Mouse (Mus musculus) heart, embryonic 11.5 days (tissue): ENCODE data around the gene Tmem258. TPM values are rescaled to one million over a fixed set of nuclear protein-coding genes. Genes with fewer than 3 reads are reported as not detected.
A peak's percentile ranks its signal among the peaks of the same experiment; 100 is the strongest.

Source experiments
- ATAC-seq: fragments of 200-750 bp; cut with Nextera tagmentation; replicated peaks from 2 replicates; pipeline ENCODE4 v1.8.0; 2017; ENCODE audit warnings: moderate library complexity; ENCODE audit not compliant: insufficient number of reproducible peaks, low FRiP score, low TSS enrichment
- H3K27ac ChIP-seq: fragments of 300-500 bp; sonication (generic); 2 replicates; pipeline ENCODE4 v1.5.1; 2014; ENCODE audit warnings: mild to moderate bottlenecking, low read depth, low read length
- H3K27me3 ChIP-seq: fragments of 300-500 bp; sonication (generic); 2 replicates; pipeline ENCODE4 v1.6.1; 2014; ENCODE audit warnings: mild to moderate bottlenecking, low read length, mixed read lengths; ENCODE audit not compliant: control insufficient read depth, insufficient read depth
- H3K36me3 ChIP-seq: fragments of 300-500 bp; sonication (generic); 2 replicates; pipeline ENCODE4 v1.6.1; 2014; ENCODE audit warnings: mild to moderate bottlenecking, low read length, moderate library complexity, mixed read lengths; ENCODE audit not compliant: control insufficient read depth, insufficient read depth
- H3K4me1 ChIP-seq: fragments of 300-500 bp; sonication (generic); 2 replicates; pipeline ENCODE4 v1.6.1; 2014; ENCODE audit warnings: low read length; ENCODE audit not compliant: control insufficient read depth, insufficient read depth
- H3K4me2 ChIP-seq: fragments of 300-500 bp; sonication (generic); 2 replicates; pipeline ENCODE4 v1.6.1; 2014; ENCODE audit warnings: mild to moderate bottlenecking, moderate library complexity
- H3K4me3 ChIP-seq: fragments of 300-500 bp; sonication (generic); 2 replicates; pipeline ENCODE4 v1.5.1; 2014; ENCODE audit warnings: low read depth, low read length
- H3K9ac ChIP-seq: fragments of 300-500 bp; sonication (generic); 2 replicates; pipeline ENCODE4 v1.6.1; 2014; ENCODE audit warnings: mild to moderate bottlenecking, low read depth, low read length, moderate library complexity
- H3K9me3 ChIP-seq: fragments of 300-500 bp; sonication (generic); replicated peaks from 2 replicates; pipeline ENCODE4 v1.6.1; 2016; ENCODE audit warnings: low read length; ENCODE audit not compliant: control insufficient read depth
- WGBS: fragments of 180-500 bp; shearing (Covaris S2); extraction: QIAGEN DNeasy Blood & Tissue Kit; methylation state at CpG from one replicate; pipeline ENCODE4 v1.1.7; 2014; ENCODE audit not compliant: insufficient replicate concordance; 5-methylcytosine and 5-hydroxymethylcytosine counted together
- microRNA-seq: library from miRNA; unstranded; fragments of <30 nt; microRNA quantifications from one replicate; pipeline ENCODE4, GENCODE M21; 2016; ENCODE audit warnings: borderline number of aligned reads
- polyA plus RNA-seq: library from polyadenylated mRNA; unstranded; fragments of >200 nt; fragmentation: Nextera tagmentation; extraction: Ambion mirVana; gene quantifications from 2 replicates; pipeline ENCODE4 v1.2.1, GENCODE M21; 2014

The Tmem258 gene
- polyA plus RNA-seq, 1 experiment from 2014 or later, result 412 TPM

GRCm38 (mm10) chr19:10244183-10244582 lies 40.4 kb downstream of the Tmem258 start:
- H3K9ac ChIP-seq, result no peak overlapping the region
- no peaks in the 10 kb centered on the region for H3K36me3 ChIP-seq
- H3K4me2 ChIP-seq, result no peak overlapping the region
- 9% methylated on average over 3 of the region's 3 CpGs for WGBS
- no peak for ATAC-seq
- H3K27me3 ChIP-seq, result peaks cover 8% of the 10 kb centered on the region; the same call in 1 of the 2 replicates
- H3K9me3 ChIP-seq, result no peaks in the 10 kb centered on the region
- peaks cover 15% of the 10 kb centered on the region for H3K4me1 ChIP-seq
- no peak overlapping the region for H3K4me3 ChIP-seq
- no peak overlapping the region for H3K27ac ChIP-seq

GRCm38 (mm10) chr19:10247165-10247564 lies 43.4 kb downstream of the Tmem258 start:
- no peak overlapping the region for H3K27ac ChIP-seq
- H3K27me3 ChIP-seq, result peaks cover 11% of the 10 kb centered on the region; the same call in 1 of the 2 replicates
- no peaks in the 10 kb centered on the region for H3K36me3 ChIP-seq
- WGBS, result 20% methylated on average over 6 of the region's 6 CpGs
- H3K4me2 ChIP-seq, result no peak overlapping the region
- no peaks in the 10 kb centered on the region for H3K9me3 ChIP-seq
- H3K4me1 ChIP-seq, result peaks cover 11% of the 10 kb centered on the region
- no peak for ATAC-seq
- no peak overlapping the region; the same call in 1 of the 2 replicates for H3K9ac ChIP-seq
- H3K4me3 ChIP-seq, result no peak overlapping the region

- no peak overlapping the region for H3K27ac ChIP-seq
- 29% methylated on average over 20 of the region's 20 CpGs for WGBS
These were observed 44.3 kb downstream of the Tmem258 start for GRCm38 (mm10) chr19:10248128-10248527.

More at GRCm38 (mm10) chr19:10248128-10248527, 44.3 kb downstream of the Tmem258 start:
- ATAC-seq, result no peak; the same call in 1 of the 2 replicates
- peak overlapping the region; percentile 43 for H3K4me2 ChIP-seq
- H3K9ac ChIP-seq, result no peak overlapping the region
- H3K36me3 ChIP-seq, result no peaks in the 10 kb centered on the region
- no peaks in the 10 kb centered on the region for H3K9me3 ChIP-seq
- H3K4me3 ChIP-seq, result no peak overlapping the region
- H3K27me3 ChIP-seq, result peaks cover 11% of the 10 kb centered on the region; the same call in 1 of the 2 replicates
- H3K4me1 ChIP-seq, result peaks cover 11% of the 10 kb centered on the region

Small RNAs within 50 kb of the gene (microRNA-seq; reads per million reads assigned to microRNA genes)
- gene Mir6993, result 0.27 reads per million

Other genes with a start within 250 kb of the Tmem258 start
- gene Fth1, start 223.4 kb upstream of the Tmem258 start, polyA plus RNA-seq, result 1,994 and 2,294 TPM in 2 replicates
- gene Best1, start 202.4 kb upstream of the Tmem258 start, polyA plus RNA-seq, result 0.10 and 0.41 TPM in 2 replicates
- 50.8 and 54.0 TPM in 2 replicates for gene Rab3il1, start 202.3 kb upstream of the Tmem258 start, polyA plus RNA-seq
- gene Fads3, start 162.4 kb upstream of the Tmem258 start, polyA plus RNA-seq, result 15.8 and 17.9 TPM in 2 replicates
- 27.1 and 31.1 TPM in 2 replicates for gene Fads2, start 102.3 kb upstream of the Tmem258 start, polyA plus RNA-seq
- 64.6 and 65.8 TPM in 2 replicates for gene Fads1, start 21.1 kb upstream of the Tmem258 start, polyA plus RNA-seq
- gene Fen1, start 155 bp downstream of the Tmem258 start, polyA plus RNA-seq, result 59.3 and 70.9 TPM in 2 replicates
- gene Myrf, start 36.7 kb downstream of the Tmem258 start, polyA plus RNA-seq, result 22.7 and 23.0 TPM in 2 replicates
- 0.66 and 0.79 TPM in 2 replicates for gene Dagla, start 100.9 kb downstream of the Tmem258 start, polyA plus RNA-seq
- gene Syt7, start 185.1 kb downstream of the Tmem258 start, polyA plus RNA-seq, result 1.2 and 2.0 TPM in 2 replicates